Mouse (Mus musculus) liver, embryonic 11.5 days (tissue): ENCODE measurements at regions not wholly inside any gene's neighbourhood (a gene's known extent, or its start where the extent isn't known, plus 50 kb on each side); places are given as distances from the start of the nearest gene placed in this dataset.
"Not testable (repeated sequence)": the region's sequence is repeated elsewhere in the genome, so short reads cannot be mapped to it uniquely, and the experiment has no call there.

ENCODE experiments used
- ATAC-seq: fragments of 200-750 bp; cut with Nextera tagmentation; replicated peaks from 2 replicates; pipeline ENCODE4 v1.8.0; 2017; ENCODE audit warnings: moderate number of reproducible peaks, mild to moderate bottlenecking, moderate TSS enrichment, moderate library complexity; ENCODE audit not compliant: low FRiP score
- DNase-seq: peaks from one replicate; pipeline ENCODE4 v3.0.0-alpha.2; 2017; ENCODE audit warnings: low spot score
- H3K27ac ChIP-seq: fragments of 300-500 bp; sonication (generic); 2 replicates; pipeline ENCODE4 v1.5.1; 2014; ENCODE audit warnings: mild to moderate bottlenecking, low read depth, low read length, control low read depth
- H3K27me3 ChIP-seq: fragments of 300-500 bp; sonication (generic); replicated peaks from 2 replicates; pipeline ENCODE4 v1.6.1; 2014; ENCODE audit warnings: low read length, mixed read lengths; ENCODE audit not compliant: control insufficient read depth, insufficient read depth
- H3K36me3 ChIP-seq: fragments of 300-500 bp; sonication (generic); 2 replicates; pipeline ENCODE4 v1.6.1; 2014; ENCODE audit warnings: mild to moderate bottlenecking, low read length, moderate library complexity, mixed read lengths; ENCODE audit not compliant: control insufficient read depth, insufficient read depth
- H3K4me1 ChIP-seq: fragments of 300-500 bp; sonication (generic); replicated peaks from 2 replicates; pipeline ENCODE4 v1.6.1; 2014; ENCODE audit warnings: low read length, mixed read lengths; ENCODE audit not compliant: control insufficient read depth, insufficient read depth
- H3K4me2 ChIP-seq: fragments of 300-500 bp; sonication (generic); 2 replicates; pipeline ENCODE4 v1.6.1; 2014; ENCODE audit warnings: mild to moderate bottlenecking, control low read depth, moderate library complexity
- H3K4me3 ChIP-seq: fragments of 300-500 bp; sonication (generic); 2 replicates; pipeline ENCODE4 v1.5.1; 2014; ENCODE audit warnings: low read depth, low read length, control low read depth
- H3K9ac ChIP-seq: fragments of 300-500 bp; sonication (generic); 2 replicates; pipeline ENCODE4 v1.6.1; 2014; ENCODE audit warnings: low read depth, low read length, control low read depth
- H3K9me3 ChIP-seq: fragments of 300-500 bp; sonication (generic); 2 replicates; pipeline ENCODE4 v1.6.1; 2016; ENCODE audit warnings: low read length, inconsistent platforms, mixed read lengths; ENCODE audit not compliant: control insufficient read depth
- WGBS: fragments of 180-500 bp; shearing (Covaris S2); extraction: QIAGEN DNeasy Blood & Tissue Kit; methylation state at CpG from one replicate; pipeline ENCODE4 v1.1.7; 2014; 5-methylcytosine and 5-hydroxymethylcytosine counted together

- WGBS: 74% methylated on average over 2 of the region's 2 CpGs
- no peak for DNase-seq
Measured at GRCm38 (mm10) chr13:5179552-5179951, 570.6 kb upstream of the Akr1e1 start.

GRCm38 (mm10) chr13:5185237-5185800 lies 576.3 kb upstream of the Akr1e1 start:
- H3K4me1 ChIP-seq, ATAC-seq, H3K27me3 ChIP-seq, H3K4me3 ChIP-seq, H3K36me3 ChIP-seq, H3K27ac ChIP-seq, DNase-seq, H3K4me2 ChIP-seq, H3K9me3 ChIP-seq, H3K9ac ChIP-seq: not testable (repeated sequence)
- WGBS: 57% methylated on average over 1 of the region's 1 CpGs

More at GRCm38 (mm10) chr13:5179552-5179951, 570.6 kb upstream of the Akr1e1 start:
- no peak overlapping the region for H3K27ac ChIP-seq
- H3K4me2 ChIP-seq: no peak overlapping the region
- H3K4me1 ChIP-seq: no peaks in the 10 kb centered on the region
- H3K27me3 ChIP-seq: no peaks in the 10 kb centered on the region
- no peak for ATAC-seq
- no peak overlapping the region for H3K9ac ChIP-seq
- no peaks in the 10 kb centered on the region for H3K9me3 ChIP-seq
- no peaks in the 10 kb centered on the region for H3K36me3 ChIP-seq
- no peak overlapping the region for H3K4me3 ChIP-seq

- ATAC-seq: no peak
Measured at GRCm38 (mm10) chr13:5202736-5203135, 593.8 kb upstream of the Akr1e1 start.

GRCm38 (mm10) chr13:5204143-5204542 lies 595.2 kb upstream of the Akr1e1 start:
- ATAC-seq (no peak), DNase-seq (no peak)
- H3K36me3 ChIP-seq: no peaks in the 10 kb centered on the region
- H3K4me2 ChIP-seq: no peak overlapping the region
- H3K9me3 ChIP-seq: no peaks in the 10 kb centered on the region
- H3K4me1 ChIP-seq: no peaks in the 10 kb centered on the region
- H3K27me3 ChIP-seq: no peaks in the 10 kb centered on the region
- H3K4me3 ChIP-seq: no peak overlapping the region
- 63% methylated on average over 2 of the region's 2 CpGs for WGBS
- no peak overlapping the region for H3K9ac ChIP-seq
- H3K27ac ChIP-seq: no peak overlapping the region

More at GRCm38 (mm10) chr13:5202736-5203135, 593.8 kb upstream of the Akr1e1 start:
- H3K36me3 ChIP-seq: no peaks in the 10 kb centered on the region
- no peak for DNase-seq
- H3K27me3 ChIP-seq: no peaks in the 10 kb centered on the region
- WGBS: 67% methylated on average over 1 of the region's 1 CpGs
- no peak overlapping the region for H3K27ac ChIP-seq
- H3K4me2 ChIP-seq: no peak overlapping the region
- H3K9me3 ChIP-seq: no peaks in the 10 kb centered on the region
- H3K9ac ChIP-seq: no peak overlapping the region
- H3K4me1 ChIP-seq: no peaks in the 10 kb centered on the region
- H3K4me3 ChIP-seq: no peak overlapping the region

GRCm38 (mm10) chr13:5211659-5212058 lies 602.7 kb upstream of the Akr1e1 start:
- no peaks in the 10 kb centered on the region for H3K4me1 ChIP-seq
- H3K27ac ChIP-seq: no peak overlapping the region
- H3K27me3 ChIP-seq: no peaks in the 10 kb centered on the region
- no peak overlapping the region for H3K4me2 ChIP-seq
- WGBS: 81% methylated on average over 1 of the region's 1 CpGs
- DNase-seq (no peak), ATAC-seq (no peak)
- no peaks in the 10 kb centered on the region for H3K9me3 ChIP-seq
- H3K9ac ChIP-seq: no peak overlapping the region
- H3K36me3 ChIP-seq: no peaks in the 10 kb centered on the region
- H3K4me3 ChIP-seq: no peak overlapping the region

- ATAC-seq (no peak), DNase-seq (no peak)
- Histone ChIP-seq H3K9me3 (no peaks in the 10 kb centered on the region), H3K9ac (no peak overlapping the region), H3K27ac (no peak overlapping the region), H3K36me3 (no peaks in the 10 kb centered on the region), H3K4me3 (no peak overlapping the region), H3K4me1 (no peaks in the 10 kb centered on the region), H3K4me2 (no peak overlapping the region), H3K27me3 (no peaks in the 10 kb centered on the region)
- 71% methylated on average over 3 of the region's 3 CpGs for WGBS
Measured at GRCm38 (mm10) chr13:5229476-5229875, 620.5 kb upstream of the Akr1e1 start.

GRCm38 (mm10) chr13:5234232-5234631 lies 625.3 kb upstream of the Akr1e1 start:
- Histone ChIP-seq H3K9ac (no peak overlapping the region), H3K27me3 (no peaks in the 10 kb centered on the region), H3K9me3 (no peaks in the 10 kb centered on the region), H3K36me3 (no peaks in the 10 kb centered on the region), H3K4me1 (no peaks in the 10 kb centered on the region), H3K4me3 (no peak overlapping the region), H3K4me2 (no peak overlapping the region), H3K27ac (no peak overlapping the region)
- WGBS: 77% methylated on average over 3 of the region's 3 CpGs
- DNase-seq (no peak), ATAC-seq (no peak)

- ATAC-seq (no peak), DNase-seq (no peak)
- Histone ChIP-seq H3K9me3 (no peaks in the 10 kb centered on the region), H3K4me2 (no peak overlapping the region), H3K27me3 (no peaks in the 10 kb centered on the region), H3K27ac (no peak overlapping the region), H3K4me1 (no peaks in the 10 kb centered on the region), H3K9ac (no peak overlapping the region), H3K4me3 (no peak overlapping the region), H3K36me3 (no peaks in the 10 kb centered on the region)
- WGBS: 86% methylated on average over 1 of the region's 1 CpGs
Measured at GRCm38 (mm10) chr13:5235391-5235790, 625.9 kb upstream of the Klf6 start.

- DNase-seq (no peak), ATAC-seq (no peak)
- Histone ChIP-seq H3K4me3 (no peak overlapping the region), H3K4me1 (no peaks in the 10 kb centered on the region), H3K36me3 (no peaks in the 10 kb centered on the region), H3K9me3 (no peaks in the 10 kb centered on the region), H3K27me3 (no peaks in the 10 kb centered on the region), H3K4me2 (no peak overlapping the region), H3K9ac (no peak overlapping the region), H3K27ac (no peak overlapping the region)
- WGBS: 78% methylated on average over 4 of the region's 4 CpGs
Measured at GRCm38 (mm10) chr13:5240541-5240940, 620.7 kb upstream of the Klf6 start.
